Mouse (Mus musculus): ENCODE results near the gene Rnf224. TPM values are rescaled to one million over a fixed set of nuclear protein-coding genes. Genes with fewer than 3 reads are reported as not detected.

Rnf224 gene
- total and polyA plus RNA-seq, 3 experiments: 0.10 TPM; not detected in 2

DNA sequence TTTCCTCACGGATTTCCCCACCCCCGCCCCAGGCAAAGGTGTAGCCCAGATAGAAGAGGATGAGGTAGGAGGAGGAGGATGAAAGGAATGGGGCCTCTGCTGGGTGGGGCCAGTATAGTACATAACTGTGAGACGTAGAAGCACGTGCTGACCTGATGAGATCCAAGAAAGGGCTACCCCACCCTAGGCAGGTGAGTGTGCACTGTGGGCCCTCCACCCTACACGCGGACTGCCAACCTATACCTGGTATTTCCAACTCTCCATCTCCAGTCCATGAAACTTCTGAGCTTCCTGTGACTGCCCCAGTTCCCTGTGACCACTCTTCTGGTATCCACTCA lies 4.8 kb upstream of the Rnf224 start (continued):
- TF ChIP-seq NELFE (IDR thresholded peaks at IDR 0.05; ENCODE audit: low read depth, low read length) (no peak), SMC3 (IDR thresholded peaks at IDR 0.05; ENCODE audit: low read depth, low read length) (no peak)

DNA sequence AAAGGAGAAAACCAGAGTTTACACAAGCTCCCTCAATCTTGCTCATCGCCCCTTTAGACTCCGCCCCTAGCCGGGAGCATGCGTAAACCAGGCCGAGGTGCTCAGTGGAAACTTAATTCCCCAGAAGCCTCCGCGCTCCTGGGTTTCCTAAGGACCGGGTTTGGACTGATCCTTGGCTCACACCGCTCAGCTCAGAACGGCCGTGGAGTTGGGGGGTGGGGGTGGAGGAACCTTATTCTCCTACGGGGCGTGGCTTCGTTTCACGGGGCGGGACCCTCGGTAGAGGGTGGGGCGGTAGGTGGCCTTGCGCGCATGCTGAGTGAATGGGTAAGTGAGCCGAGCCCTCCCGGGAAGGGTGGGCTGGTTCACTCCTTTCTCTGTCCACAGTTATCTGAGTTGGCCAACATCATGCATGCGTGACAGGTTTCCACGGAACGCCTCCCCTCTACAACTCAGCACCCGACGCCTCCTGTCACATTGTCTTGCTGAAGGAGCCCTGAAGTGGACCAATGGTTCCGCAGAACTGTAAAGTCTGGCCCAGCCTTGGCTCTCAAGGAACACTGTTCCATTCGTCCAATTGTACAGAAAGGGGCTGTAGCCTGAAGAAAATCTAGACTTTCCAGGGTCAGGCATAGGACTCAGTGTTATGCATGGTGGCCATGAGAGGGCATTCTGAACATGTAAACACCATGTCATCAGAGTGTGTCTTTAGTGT lies 4.3 kb upstream of the Rnf224 start:
- Histone ChIP-seq H3K4me3 (ENCODE audit: control insufficient read depth in 1 of 2, insufficient read depth in 1 of 2, low read depth in 2 of 2, low read length in 2 of 2) (peak overlapping the region; percentile 57 to 64), H3K9me3 (replicated peaks; ENCODE audit: insufficient read depth, low read length) (no peaks in the 10 kb centered on the region), H3K79me2 (ENCODE audit: control insufficient read depth, insufficient read depth, low read length, poor library complexity) (no peaks in the 10 kb centered on the region; the same call in 1 of the 2 replicates), H3K36me3 (ENCODE audit: control insufficient read depth in 1 of 2, insufficient read depth in 2 of 2, low read length in 2 of 2) (no peaks in the 10 kb centered on the region), H3K9ac (ENCODE audit: control insufficient read depth, low read depth, low read length, poor library complexity, severe bottlenecking) (peak overlapping the region; percentile 79), H3K27me3 (ENCODE audit: control insufficient read depth in 1 of 2, insufficient read depth in 2 of 2, low read length in 2 of 2) (no peaks in the 10 kb centered on the region), H3K27ac (ENCODE audit: control insufficient read depth, low read depth, low read length) (peak overlapping the region; percentile 56), H3K4me1 (ENCODE audit: control insufficient read depth in 1 of 2, insufficient read depth in 2 of 2, low read length in 2 of 2) (peaks cover 0 to 21% of the 10 kb centered on the region in 2 experiments; a peak in 3 of 4 replicates)
- TF ChIP-seq ELF1 (IDR thresholded peaks at IDR 0.05; ENCODE audit: low read depth, low read length) (0 out of 2 replicates have a peak, but pooled peaks have one; percentile 16), MAX (IDR thresholded peaks at IDR 0.05; ENCODE audit: low read length) (no peak), ETS1 (IDR thresholded peaks at IDR 0.05; ENCODE audit: low read depth, low read length) (no peak; the same call in 1 of the 2 replicates), NRF1 (IDR thresholded peaks at IDR 0.05; ENCODE audit: insufficient read depth, low read depth, low read length, poor library complexity, severe bottlenecking) (peak; percentile 82), NELFE (IDR thresholded peaks at IDR 0.05; ENCODE audit: low read depth, low read length) (peak; percentile 54), MEF2A (IDR thresholded peaks at IDR 0.05; ENCODE audit: extremely low read depth, insufficient replicate concordance, low read depth, low read length, poor library complexity, severe bottlenecking) (no peak), POLR2AphosphoS2 (IDR thresholded peaks at IDR 0.05; ENCODE audit: low read length) (peak; percentile 73; the same call in 1 of the 2 replicates), USF1 (IDR thresholded peaks at IDR 0.05; ENCODE audit: low read depth, low read length) (no peak), TBP (IDR thresholded peaks at IDR 0.05; ENCODE audit: low read depth, low read length) (peak; percentile 52), SIN3A (IDR thresholded peaks at IDR 0.05; ENCODE audit: low read length) (peak; percentile 26), TCF12 (IDR thresholded peaks at IDR 0.05; ENCODE audit: low read depth, low read length) (0 out of 2 replicates have a peak, but pooled peaks have one; percentile 35), HCFC1 (IDR thresholded peaks at IDR 0.05; ENCODE audit: low read depth, low read length) (peak; percentile 49), POLR2A (IDR thresholded peaks at IDR 0.05; ENCODE audit: control insufficient read depth in 1 of 2, insufficient read depth in 1 of 2, low read depth in 1 of 2, low read length in 2 of 2, poor library complexity in 1 of 2) (peak; percentile 44 to 61; a peak in 3 of 4 replicates), ZMIZ1 (IDR thresholded peaks at IDR 0.05; ENCODE audit: low read depth, low read length) (peak; percentile 77; the same call in 1 of the 2 replicates), RCOR1 (IDR thresholded peaks at IDR 0.05; ENCODE audit: low read depth, low read length) (no peak), CHD1 (IDR thresholded peaks at IDR 0.05; ENCODE audit: low read depth, low read length) (no peak)
- peak; percentile 92 for DNase-seq (ENCODE audit: low read depth, low spot score)

DNA sequence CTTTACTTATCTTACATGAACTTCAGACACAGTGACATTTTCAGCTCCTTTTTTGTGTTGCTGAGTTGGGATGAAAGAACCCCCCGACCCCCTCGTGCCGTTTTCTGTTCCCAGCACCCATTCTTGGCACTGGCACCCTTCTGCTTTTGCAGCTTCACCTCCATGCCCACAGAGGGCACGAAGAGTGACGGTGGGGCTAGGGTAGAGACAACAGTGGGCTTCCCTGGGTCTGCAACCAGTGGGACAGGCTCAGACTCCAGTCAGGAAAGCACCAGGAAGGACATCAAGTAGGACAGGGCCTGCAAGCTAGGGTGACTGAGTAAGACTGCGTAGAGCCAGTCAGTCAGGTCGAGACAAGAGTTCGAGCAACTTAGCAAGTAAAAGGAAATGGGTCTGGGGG lies 3.7 kb upstream of the Rnf224 start:
- Histone ChIP-seq H3K27me3 (ENCODE audit: control insufficient read depth in 1 of 2, insufficient read depth in 2 of 2, low read length in 2 of 2) (no peaks in the 10 kb centered on the region), H3K4me3 (ENCODE audit: control insufficient read depth in 1 of 2, insufficient read depth in 1 of 2, low read depth in 2 of 2, low read length in 2 of 2) (peak overlapping the region; percentile 57 to 64), H3K9ac (ENCODE audit: control insufficient read depth, low read depth, low read length, poor library complexity, severe bottlenecking) (peak overlapping the region; percentile 30), H3K9me3 (replicated peaks; ENCODE audit: insufficient read depth, low read length) (no peaks in the 10 kb centered on the region), H3K4me1 (ENCODE audit: control insufficient read depth in 1 of 2, insufficient read depth in 2 of 2, low read length in 2 of 2) (peaks cover 0 to 21% of the 10 kb centered on the region in 2 experiments; a peak in 3 of 4 replicates), H3K27ac (ENCODE audit: control insufficient read depth, low read depth, low read length) (no peak overlapping the region), H3K36me3 (ENCODE audit: control insufficient read depth in 1 of 2, insufficient read depth in 2 of 2, low read length in 2 of 2) (no peaks in the 10 kb centered on the region), H3K79me2 (ENCODE audit: control insufficient read depth, insufficient read depth, low read length, poor library complexity) (no peaks in the 10 kb centered on the region; the same call in 1 of the 2 replicates)
- no peak for DNase-seq (ENCODE audit: low read depth, low spot score)
- TF ChIP-seq ELF1 (IDR thresholded peaks at IDR 0.05; ENCODE audit: low read depth, low read length) (no peak), MXI1 (IDR thresholded peaks at IDR 0.05; ENCODE audit: low read depth, low read length) (no peak), BHLHE40 (IDR thresholded peaks at IDR 0.05; ENCODE audit: borderline replicate concordance, low read depth, low read length) (no peak), CHD1 (IDR thresholded peaks at IDR 0.05; ENCODE audit: low read depth, low read length) (no peak), E2F4 (IDR thresholded peaks at IDR 0.05; ENCODE audit: borderline replicate concordance, low read depth, low read length) (no peak), POLR2AphosphoS5 (IDR thresholded peaks at IDR 0.05; ENCODE audit: borderline replicate concordance, low read depth, low read length) (no peak), SMC3 (IDR thresholded peaks at IDR 0.05; ENCODE audit: low read depth, low read length) (no peak)
